In the genomic region with DNA sequence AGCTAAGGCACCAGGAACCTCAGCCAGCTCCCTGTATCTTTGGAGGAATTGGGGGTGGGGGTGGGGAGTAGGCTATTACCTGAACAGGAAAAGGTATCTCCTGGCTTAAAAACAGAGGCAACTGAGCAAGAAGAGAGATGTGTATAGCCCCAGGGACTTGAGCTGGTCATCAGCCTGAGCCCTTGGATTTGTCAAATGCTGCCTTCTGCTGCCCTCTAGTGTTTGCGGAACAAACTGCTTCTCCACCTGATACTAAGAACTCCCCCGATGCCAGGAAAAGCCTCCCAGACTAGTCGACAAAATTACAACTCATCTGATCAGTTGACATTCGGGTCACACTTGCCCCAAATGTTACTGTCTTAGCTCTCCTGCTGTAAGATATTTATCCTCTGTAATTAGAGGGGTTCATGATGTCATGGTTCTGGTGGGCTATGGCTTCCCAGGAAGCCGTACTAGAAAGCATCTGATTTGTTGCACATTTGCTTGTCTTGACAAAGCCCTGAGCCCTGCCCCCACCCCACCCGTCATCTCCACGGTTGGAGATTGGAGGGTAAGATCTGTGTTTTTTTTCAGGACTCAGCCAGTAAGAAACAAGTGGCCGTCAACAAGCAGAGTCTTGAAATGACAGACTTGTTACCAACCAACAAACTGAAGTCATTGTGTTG, we compare ENCODE assay signal across 7 mouse cellular contexts. TPM values are rescaled to one million over a fixed set of nuclear protein-coding genes. Genes with fewer than 3 reads are reported as not detected.
DNase-seq lines count a peak whose midpoint lies in the region; ATAC-seq lines count a peak whose summit lies in the region.

No protein-coding gene starts in this region.

- no peaks in the 10 kb centered on the region for H3K27me3 ChIP-seq in intestine, embryonic 14.5 days (replicated peaks; ENCODE audit: control insufficient read depth, insufficient read depth, low read length)
- H3K27me3 ChIP-seq in midbrain, embryonic 10.5 days (ENCODE audit: low read depth, poor library complexity, severe bottlenecking), result no peaks in the 10 kb centered on the region

- intact Hi-C loops in left cerebral cortex, postnatal 10 days (cut with DNase I), result loop anchor here (5.0 to 10.0 kb wide), 2 partner anchors 261 to 404 kb away; no protein-coding TSS in a partner anchor

- 15% methylated on average over 8 of the region's 8 CpGs for WGBS in intestine, embryonic 14.5 days
- 22% methylated on average over 8 of the region's 8 CpGs for WGBS in midbrain, embryonic 10.5 days

- no peaks in the 10 kb centered on the region for H3K4me1 ChIP-seq in intestine, embryonic 14.5 days (replicated peaks; ENCODE audit: control insufficient read depth, insufficient read depth, low read length)
- peaks cover 16% of the 10 kb centered on the region for H3K4me1 ChIP-seq in midbrain, embryonic 10.5 days

- H3K9me3 ChIP-seq in intestine, embryonic 14.5 days (ENCODE audit: control insufficient read depth, low read length), result no peaks in the 10 kb centered on the region
- H3K9me3 ChIP-seq in midbrain, embryonic 10.5 days (replicated peaks), result no peaks in the 10 kb centered on the region

- DNase-seq in adrenal gland, adult 18-20 months (ENCODE audit: low spot score in 2 of 2), result peak; percentile 59 to 72
- DNase-seq in embryo, embryonic 10.5 days (ENCODE audit: low spot score), result peak; percentile 89
- peak; percentile 66 for DNase-seq in gastrocnemius, postnatal 25 days
- peak; percentile 93 for DNase-seq in intestine, embryonic 14.5 days (ENCODE audit: low spot score)
- peak; percentile 79 to 83 for DNase-seq in left cerebral cortex, postnatal 10 days (ENCODE audit: extremely low spot score in 1 of 2, low spot score in 2 of 2)
- peak; percentile 76 for DNase-seq in midbrain, embryonic 10.5 days (ENCODE audit: low spot score)
- peak; percentile 84 for DNase-seq in right cerebral cortex, postnatal 4 days

- H3K9ac ChIP-seq in intestine, embryonic 14.5 days (ENCODE audit: low read length), result no peak overlapping the region

- no peak overlapping the region for H3K4me2 ChIP-seq in intestine, embryonic 14.5 days (ENCODE audit: low read length)

- H3K27ac ChIP-seq in intestine, embryonic 14.5 days (ENCODE audit: low read depth), result no peak overlapping the region
- H3K27ac ChIP-seq in midbrain, embryonic 10.5 days (replicated peaks), result no peak overlapping the region

- ATAC-seq in intestine, embryonic 14.5 days (replicated peaks; ENCODE audit: low FRiP score, low TSS enrichment, low read depth), result peak; percentile 66; the same call in 1 of the 2 replicates

- H3K4me3 ChIP-seq in intestine, embryonic 14.5 days (ENCODE audit: low read depth, low read length), result no peak overlapping the region
- peak overlapping the region; percentile 24; the same call in 1 of the 2 replicates for H3K4me3 ChIP-seq in midbrain, embryonic 10.5 days

- H3K36me3 ChIP-seq in intestine, embryonic 14.5 days (ENCODE audit: control insufficient read depth, insufficient read depth, low read length), result peaks cover 5% of the 10 kb centered on the region; the same call in 1 of the 2 replicates
- H3K36me3 ChIP-seq in midbrain, embryonic 10.5 days, result peaks cover 17% of the 10 kb centered on the region

RNA-seq across cellular contexts. Expression of a gene that starts 19.7 kb away (rescaled TPM):
- total RNA-seq in adrenal gland, adult 18-20 months (2021), result 10 to 100 TPM; 42.8 to 57.0 TPM
- total RNA-seq in gastrocnemius, postnatal 25 days (2021), result 10 to 100 TPM; 50.1 to 50.8 TPM
- 74.2 and 85.2 TPM in 2 replicates for polyA plus RNA-seq in intestine, embryonic 14.5 days (2014; fragmentation: Nextera tagmentation; extraction: Ambion mirVana)
- 10 to 100 TPM; 35.0 to 35.2 TPM for total RNA-seq in left cerebral cortex, postnatal 10 days (2021)
- polyA plus RNA-seq in midbrain, embryonic 10.5 days (2016; fragmentation: Nextera tagmentation; extraction: Ambion mirVana), result 74.9 and 85.2 TPM in 2 replicates

RNA-seq across cellular contexts. Expression of a gene that starts 58.9 kb away (rescaled TPM):
- total RNA-seq in adrenal gland, adult 18-20 months (2021), result 10 to 100 TPM; 10.2 to 10.8 TPM
- total RNA-seq in gastrocnemius, postnatal 25 days (2021), result 1 to 10 TPM; 9.4 TPM
- polyA plus RNA-seq in intestine, embryonic 14.5 days (2014; fragmentation: Nextera tagmentation; extraction: Ambion mirVana), result 21.7 and 24.2 TPM in 2 replicates
- total RNA-seq in left cerebral cortex, postnatal 10 days (2021), result 1 to 10 TPM; 5.8 to 6.6 TPM
- polyA plus RNA-seq in midbrain, embryonic 10.5 days (2016; fragmentation: Nextera tagmentation; extraction: Ambion mirVana), result 4.1 and 5.9 TPM in 2 replicates
